Mouse (Mus musculus): ENCODE data around the gene Wtap.
"Not testable (repeated sequence)": the region's sequence is repeated elsewhere in the genome, so short reads cannot be mapped to it uniquely, and the experiment has no call there.

Gene Wtap

DNA sequence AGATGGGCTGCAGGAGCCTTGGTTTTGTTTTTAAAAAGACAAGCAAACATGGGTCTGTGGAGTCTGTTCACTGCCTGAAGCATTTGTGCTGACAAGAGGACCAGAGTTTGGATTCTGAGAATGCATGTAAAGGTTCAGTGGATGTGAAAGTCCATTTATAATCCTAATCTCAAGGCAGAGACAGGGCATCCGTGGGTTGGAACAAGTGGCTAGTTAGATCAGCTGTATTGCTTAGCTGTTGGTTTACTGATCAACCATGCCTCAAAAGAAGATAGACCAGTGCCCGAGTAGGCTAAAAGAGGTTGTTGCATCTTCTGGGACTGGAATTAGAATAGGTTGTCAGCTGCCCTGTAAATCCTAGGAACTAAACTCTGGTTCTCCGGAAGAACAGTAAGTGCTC, 30.5 kb downstream of the Wtap start:
- no peak for DNase-seq (ENCODE audit: low spot score in 2 of 2)

DNA sequence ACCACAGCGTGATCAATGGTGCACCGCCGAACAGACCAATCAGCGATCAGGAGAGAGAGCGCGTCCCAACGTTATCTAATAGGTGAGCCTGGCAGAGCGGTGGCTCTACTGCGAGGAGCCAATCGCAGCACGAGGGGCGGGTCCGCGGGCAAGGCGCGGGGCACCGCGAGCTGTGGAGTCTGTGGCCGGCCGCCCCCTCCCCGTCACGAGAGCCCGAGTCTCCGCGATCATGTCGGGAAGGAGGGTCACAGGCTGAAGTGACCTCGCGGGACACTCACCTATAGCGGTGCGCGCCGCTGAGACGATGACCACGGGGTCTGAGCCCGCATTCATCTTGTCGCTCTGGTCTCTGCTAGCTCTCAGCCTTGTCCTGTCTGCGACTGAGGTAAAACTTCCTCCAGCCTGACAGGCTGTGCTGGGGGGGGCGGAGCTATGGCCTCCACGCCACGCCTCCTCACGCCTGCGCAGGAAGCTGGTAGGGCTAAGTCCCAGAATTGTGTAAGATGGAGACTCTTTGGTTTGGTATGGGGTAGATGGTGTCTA, 33.6 kb downstream of the Wtap start, which contains the start of gene Acat2:
Gene Acat2, minus strand, starts transcription at position 417 of the 543 bp plus-strand sequence.
- peak; percentile 91 to 93 for DNase-seq (ENCODE audit: low spot score in 2 of 2)

DNA sequence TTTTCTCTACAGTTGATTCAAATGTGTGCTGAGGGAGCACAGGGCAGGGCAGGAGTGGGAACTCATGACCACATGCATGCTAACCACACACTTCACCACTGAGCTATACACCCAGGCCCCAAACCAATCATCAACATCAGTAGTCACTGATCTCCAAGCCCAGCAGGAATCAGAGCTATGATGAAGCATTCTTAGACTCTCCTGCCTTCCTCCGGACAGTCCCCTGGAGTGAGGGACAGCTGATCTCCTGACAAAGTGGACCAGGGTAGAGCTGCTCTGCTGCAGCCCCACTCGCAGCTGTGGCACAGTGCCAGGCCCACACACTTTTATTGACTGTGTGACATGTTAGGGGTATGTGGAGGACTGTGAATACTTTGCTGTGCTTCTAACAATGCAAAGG, 34.6 kb downstream of the Wtap start:
- DNase-seq (ENCODE audit: low spot score in 2 of 2), result not testable (repeated sequence)

DNA sequence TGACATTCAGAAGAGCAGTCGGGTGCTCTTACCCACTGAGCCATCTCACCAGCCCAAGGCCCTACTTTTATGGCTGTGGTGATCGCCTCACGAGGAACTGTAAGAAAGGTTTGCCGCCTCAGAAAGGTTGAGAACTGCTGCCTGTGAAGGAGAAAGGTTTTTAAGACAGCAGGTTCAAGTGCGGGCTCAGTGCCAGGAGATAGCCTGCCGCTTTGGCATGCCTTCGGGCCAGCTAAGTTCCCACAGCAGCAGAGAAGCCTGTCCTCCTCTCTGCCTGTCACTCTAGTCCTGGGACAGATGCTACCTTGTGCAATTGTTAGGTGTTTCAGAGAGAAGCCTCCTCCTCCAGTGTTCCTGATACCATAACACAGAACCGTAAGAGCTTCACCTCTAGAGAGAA, 37.3 kb downstream of the Wtap start:
- DNase-seq (ENCODE audit: low spot score in 2 of 2), result no peak

DNA sequence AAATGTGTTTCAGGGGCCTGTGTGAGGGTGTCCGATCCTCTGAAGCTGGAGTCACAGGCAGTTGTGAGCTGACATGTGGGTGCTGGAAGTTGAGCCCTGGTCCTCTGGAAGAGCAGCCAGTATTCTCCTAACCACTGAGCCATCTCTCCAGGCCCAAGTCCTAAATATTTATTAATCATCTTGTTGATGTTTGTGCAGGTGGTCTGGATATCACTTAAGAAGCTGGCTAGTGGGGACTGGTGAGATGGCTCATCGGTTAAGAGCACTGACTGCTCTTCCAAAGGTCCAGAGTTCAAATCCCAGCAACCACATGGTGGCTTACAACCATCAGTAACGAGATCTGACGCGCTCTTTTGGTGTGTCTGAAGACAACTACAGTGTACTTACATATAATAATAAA, 44.3 kb downstream of the Wtap start:
- DNase-seq (ENCODE audit: low spot score in 2 of 2), result no peak

DNA sequence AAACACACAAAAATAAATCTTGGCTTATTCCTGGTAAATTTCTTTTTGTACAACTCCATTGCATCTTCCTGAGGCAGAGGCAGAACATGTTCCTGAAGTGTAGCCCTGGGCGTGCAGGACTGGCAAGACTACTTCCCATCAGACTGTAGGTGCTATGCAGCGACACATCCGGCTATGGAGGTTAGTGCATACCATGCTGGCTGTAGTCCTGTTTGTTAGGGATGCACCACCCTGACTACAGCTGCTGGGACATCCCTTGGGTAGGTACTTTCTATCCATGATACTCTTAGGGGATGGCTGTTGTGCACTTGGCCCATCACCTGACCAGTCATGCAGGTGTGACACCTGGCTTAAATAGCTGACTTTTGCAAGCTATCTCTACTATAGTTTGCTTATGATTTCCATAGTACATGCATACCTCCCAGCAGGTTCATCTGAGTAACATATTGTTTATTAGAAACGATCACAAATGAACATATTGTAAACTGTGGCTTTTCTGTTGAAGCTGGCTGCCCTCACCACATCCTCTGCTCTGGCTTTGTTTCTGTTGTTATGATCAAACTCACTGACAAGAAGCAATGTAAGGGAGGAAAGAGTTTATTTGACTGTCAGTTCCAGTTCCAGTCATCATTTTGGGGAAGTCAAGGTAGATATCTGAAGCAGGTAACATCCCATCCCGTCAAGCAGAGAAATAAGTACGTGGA, 51.4 kb downstream of the Wtap start:
- DNase-seq (ENCODE audit: low spot score in 2 of 2), result no peak

DNA sequence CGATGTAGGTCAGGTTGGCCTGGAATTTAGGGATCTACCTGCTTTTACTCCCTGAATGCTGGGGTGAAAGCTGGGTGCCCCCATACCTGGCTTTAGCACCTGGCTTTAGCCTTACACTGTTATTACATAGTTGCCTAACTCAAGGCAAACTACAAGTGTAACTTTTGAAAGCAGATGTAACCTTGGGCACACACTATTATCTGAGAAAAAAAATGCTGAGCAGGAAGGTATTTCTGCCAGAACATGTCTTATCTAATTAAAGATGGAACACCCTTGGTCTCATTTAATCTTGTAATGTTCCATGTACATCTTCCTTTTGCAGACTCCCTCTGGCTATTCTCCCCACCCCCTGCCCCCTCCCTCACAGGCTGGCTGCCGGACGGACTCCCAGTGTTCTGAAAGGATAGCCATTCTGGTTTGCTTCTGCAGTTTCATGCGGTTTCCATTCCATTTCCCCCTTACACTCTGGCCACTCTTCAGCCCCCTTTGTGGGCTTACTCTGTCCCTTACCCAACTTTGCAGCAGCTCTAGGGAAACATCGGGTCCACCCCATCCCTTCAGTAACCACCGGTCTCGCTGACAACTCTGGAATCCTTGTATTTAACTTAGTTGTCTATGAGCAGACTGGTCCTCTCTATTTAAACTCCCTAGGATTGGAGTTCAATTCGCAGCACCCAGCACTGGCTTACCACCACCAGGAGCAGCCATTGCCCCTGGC, 52.3 kb downstream of the Wtap start:
- DNase-seq (ENCODE audit: low spot score in 2 of 2), result no peak

DNA sequence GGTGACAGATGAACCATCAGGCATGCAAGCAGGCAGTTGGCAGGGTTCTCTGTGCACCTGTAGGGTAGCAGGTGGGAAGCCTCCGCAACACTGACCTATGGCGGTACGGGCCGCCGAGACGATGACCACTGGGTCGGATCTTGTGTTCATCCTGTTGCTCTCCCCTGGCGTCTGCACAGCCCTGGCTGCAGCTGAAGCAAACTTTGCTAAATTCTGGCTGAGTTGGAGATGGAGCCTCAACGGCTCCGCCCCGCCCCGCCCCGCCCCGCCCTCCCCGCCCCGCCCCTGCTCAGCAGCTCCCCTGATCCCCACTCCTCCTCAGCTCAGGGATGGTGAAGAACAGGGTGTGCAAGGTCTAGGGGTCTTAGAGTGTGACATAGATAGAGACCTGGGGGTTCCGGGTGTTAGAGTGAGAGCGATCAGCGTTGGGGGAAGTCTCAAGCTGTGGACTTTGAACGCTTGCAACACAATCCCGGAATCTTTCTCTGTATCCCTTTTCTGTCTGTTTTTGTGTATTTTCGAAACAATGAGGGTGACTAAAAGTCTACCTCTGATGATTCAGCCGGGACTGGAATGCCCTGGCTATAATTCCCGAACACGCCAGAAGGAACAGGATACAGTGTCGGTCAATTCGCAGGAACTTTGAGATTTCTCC, 53.7 kb downstream of the Wtap start, which contains the start of gene Acat3:
Gene Acat3, minus strand, starts transcription at position 450 of the 655 bp plus-strand sequence.
- no peak for DNase-seq (ENCODE audit: low spot score in 2 of 2)

DNA sequence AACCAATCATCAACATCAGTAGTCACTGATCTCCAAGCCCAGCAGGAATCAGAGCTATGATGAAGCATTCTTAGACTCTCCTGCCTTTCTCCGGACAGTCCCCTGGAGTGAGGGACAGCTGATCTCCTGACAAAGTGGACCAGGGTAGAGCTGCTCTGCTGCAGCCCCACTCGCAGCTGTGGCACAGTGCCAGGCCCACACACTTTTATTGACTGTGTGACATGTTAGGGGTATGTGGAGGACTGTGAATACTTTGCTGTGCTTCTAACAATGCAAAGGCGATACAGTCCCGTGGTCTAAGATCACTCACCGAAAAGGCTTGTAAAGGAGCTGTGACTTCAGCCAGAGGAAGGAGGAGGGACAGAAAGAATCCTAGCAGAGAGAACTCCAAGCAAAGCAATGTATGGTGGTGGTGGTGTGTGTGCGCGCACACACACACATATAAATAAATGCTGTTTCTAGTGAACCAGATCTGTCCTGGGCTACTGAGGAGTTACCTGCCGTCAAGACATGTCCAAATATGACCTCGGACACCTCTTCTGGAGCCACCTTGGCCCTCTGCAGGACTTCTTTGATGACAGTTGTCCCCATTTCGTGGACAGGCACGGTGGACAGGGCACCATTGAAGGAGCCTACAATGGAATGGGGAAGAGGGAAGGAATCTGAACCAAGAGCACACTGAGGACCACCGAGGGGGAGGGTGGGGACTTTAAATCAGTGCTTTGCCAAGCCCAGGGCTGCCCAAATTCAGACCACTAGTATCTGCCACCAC, 54.4 kb downstream of the Wtap start:
- DNase-seq (ENCODE audit: low spot score in 2 of 2), result not testable (repeated sequence)

DNA sequence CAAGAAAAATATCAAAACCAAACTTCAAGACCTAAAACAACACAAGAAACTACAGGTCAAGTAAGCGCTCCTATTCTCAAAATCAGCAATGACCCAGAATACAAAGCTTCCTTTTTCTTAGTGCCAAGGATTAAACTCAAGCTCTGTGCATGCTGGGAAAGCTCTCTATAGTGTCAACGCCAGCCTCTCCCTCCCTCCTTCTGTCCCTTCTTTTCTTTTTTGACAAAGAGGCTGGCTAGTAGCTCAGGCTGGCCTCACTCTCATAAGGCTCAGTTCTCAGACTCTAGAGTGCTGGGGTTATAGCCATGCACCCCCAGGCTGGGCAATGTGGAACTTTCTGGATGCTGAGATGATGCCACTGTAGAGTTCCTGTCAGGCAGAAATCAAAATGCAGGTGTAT, 55.9 kb downstream of the Wtap start:
- DNase-seq (ENCODE audit: low spot score in 2 of 2), result no peak

DNA sequence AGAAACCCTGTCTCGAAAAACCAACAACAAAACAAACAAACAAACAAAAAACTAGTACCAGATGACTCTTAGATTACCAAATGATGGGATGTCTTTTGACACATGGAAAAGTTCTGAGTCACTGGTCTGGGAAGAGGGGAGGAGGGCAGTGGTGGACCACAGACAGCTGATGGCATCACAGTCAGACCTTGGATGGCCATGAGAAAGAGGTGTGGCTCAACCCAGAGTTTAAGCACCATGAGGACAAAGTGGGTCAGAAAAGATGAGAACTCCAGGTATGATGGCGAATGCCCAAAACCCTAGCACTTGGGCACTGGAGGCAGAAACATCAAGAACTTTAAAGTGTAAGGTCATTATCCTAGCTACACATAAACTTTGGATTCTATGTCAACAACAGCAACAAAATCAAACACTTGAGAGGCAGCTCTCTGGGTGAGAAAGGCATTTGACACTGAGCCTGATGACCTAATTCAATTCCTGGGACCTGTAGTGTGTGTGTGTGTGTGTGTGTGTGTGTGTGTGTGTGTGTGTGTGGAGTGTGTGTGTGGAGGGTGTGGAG, 56.5 kb downstream of the Wtap start:
- no peak for DNase-seq (ENCODE audit: low spot score in 2 of 2)

DNA sequence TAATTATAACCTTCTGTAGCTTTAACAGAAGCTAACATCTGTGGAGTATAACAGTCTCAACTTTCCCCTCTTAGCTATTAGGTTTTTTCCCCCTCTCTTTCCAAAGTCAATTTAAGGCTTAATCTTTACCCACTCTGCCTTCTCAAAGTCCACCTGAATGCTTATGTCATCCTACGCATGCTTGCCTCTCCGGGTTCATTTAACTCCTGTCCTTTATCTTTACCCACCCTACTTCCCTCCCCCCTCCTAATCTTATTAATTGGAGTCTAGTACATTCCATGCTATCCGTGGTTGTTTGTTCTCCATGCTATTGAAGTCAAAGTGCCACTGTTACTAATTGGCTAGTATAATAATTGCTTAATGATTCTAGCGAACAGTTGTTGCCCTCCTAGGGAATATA, 58.2 kb downstream of the Wtap start:
- no peak for DNase-seq (ENCODE audit: low spot score in 2 of 2)

DNA sequence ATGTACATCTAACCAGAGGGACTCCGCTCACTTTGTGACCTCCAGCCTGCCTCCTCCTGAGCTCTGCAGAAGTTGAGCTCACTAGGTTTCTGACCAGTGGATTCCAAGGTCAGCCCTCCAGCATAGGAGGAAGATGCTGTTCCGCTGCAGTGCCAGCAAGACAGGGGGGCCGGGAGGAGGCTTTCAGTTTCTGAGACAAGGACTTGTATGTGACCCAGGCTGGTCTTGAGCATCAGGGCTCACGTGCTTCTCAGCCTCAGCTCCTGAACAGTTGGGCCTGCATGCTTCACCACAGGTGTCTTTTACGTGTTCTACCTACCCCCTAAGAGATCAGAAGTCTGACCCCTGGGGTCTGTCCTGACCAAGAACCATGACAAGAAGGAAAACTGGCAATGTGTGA, 62.4 kb downstream of the Wtap start:
- not testable (repeated sequence) for DNase-seq (ENCODE audit: low spot score in 2 of 2)

DNA sequence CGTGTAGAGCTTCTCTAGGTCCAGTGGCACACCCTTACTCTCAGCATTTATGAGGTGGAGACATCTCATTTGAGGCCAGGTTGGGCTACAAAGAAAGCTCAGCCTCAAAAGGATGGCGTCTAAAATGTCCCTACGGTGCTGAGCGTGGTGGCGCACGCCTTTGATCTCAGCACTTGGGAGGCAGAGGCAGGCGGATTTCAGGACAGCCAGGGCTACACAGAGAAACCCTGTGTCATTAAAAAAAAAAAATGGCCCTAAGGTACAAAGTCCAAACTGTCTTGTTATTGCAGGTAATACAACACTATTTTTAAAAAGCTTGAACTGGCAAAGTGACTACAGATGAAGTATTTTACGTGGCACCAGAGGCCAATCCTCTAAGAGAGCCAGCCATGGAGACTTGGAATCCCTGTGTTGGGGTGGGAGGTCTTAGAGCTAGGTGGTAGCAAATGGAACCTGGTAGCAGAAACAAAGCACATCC, 68.2 kb downstream of the Wtap start:
- DNase-seq (ENCODE audit: low spot score in 2 of 2), result no peak

DNA sequence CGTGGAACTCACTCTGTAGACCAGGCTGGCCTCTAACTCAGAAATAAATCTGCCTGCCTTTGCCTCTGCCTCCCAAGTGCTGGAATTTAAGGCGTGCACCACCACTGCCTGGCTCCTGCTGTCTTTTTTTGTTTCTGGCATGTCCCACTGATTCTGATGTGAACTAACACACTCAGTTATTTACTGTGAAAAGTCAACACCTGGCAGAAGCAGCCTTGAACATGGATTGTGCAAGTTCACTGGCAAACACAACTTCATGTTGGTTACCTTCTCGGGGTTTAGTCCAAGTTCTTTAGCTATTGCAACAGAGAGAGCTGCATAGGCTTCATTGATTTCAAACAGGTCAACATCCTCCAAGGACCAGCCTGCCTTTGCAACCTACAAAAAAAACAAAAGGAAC, 69.0 kb downstream of the Wtap start:
- no peak for DNase-seq (ENCODE audit: low spot score in 2 of 2)

DNA sequence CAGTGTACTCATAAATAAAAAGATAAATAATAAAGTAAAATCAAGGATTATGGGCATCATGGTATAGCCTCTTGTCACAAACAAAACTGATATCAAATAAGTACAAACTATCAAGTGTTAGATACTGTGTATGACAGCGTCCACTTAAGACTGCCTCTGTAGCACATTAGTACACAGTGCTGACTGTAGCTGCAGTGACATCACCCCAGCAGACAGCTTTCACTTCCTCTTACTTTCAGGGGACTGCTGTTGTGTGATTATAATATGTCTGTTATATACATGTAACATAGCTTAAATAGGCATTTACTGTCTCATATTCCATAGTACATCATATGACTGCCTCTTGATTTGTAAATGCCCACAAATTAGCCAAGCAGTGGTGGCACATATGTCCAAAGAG, 72.9 kb downstream of the Wtap start:
- no peak for DNase-seq (ENCODE audit: low spot score in 2 of 2)

Measured in urinary bladder, postnatal 4 days (tissue).